Mouse (Mus musculus): Measurements from ENCODE around the gene Prima1.

GRCm38 (mm10) chr12:103157129-103157910 lies 84.6 kb downstream of the Prima1 start:
- TF ChIP-seq CTCF (IDR thresholded peaks at IDR 0.05; ENCODE audit: borderline replicate concordance, control insufficient read depth, extremely low read depth, insufficient read depth, low read length, poor library complexity) (no peak), POLR2A (IDR thresholded peaks at IDR 0.05; ENCODE audit: control insufficient read depth, extremely low read depth, insufficient read depth, low read length, poor library complexity) (no peak)
